Mouse (Mus musculus) cerebellum, postnatal 36 days (tissue): ENCODE measurements at regions not wholly inside any gene's neighbourhood (a gene's known extent, or its start where the extent isn't known, plus 50 kb on each side); places are given as distances from the start of the nearest gene placed in this dataset.

Experiments
- DNase-seq, 2 experiments: peaks; one replicate each; pipeline ENCODE4 v3.0.0; 2021 to 2022; ENCODE audit warnings: mixed read lengths in 2 of 2

GRCm38 (mm10) chr11:71976724-71977481, 60.4 kb downstream of the Aipl1 start:
- no peak for DNase-seq

- no peak for DNase-seq
Observed at GRCm38 (mm10) chr11:71971351-71971750, 66.0 kb downstream of the Aipl1 start.

GRCm38 (mm10) chr11:71962306-71962705, 75.0 kb downstream of the Aipl1 start:
- DNase-seq = no peak

- DNase-seq = no peak
Observed at GRCm38 (mm10) chr11:71952533-71952932, 84.8 kb downstream of the Aipl1 start.

GRCm38 (mm10) chr11:71947161-71947560, 90.1 kb downstream of the Aipl1 start:
- DNase-seq = no peak

- DNase-seq = no peak
Observed at GRCm38 (mm10) chr11:71945098-71945413, 92.3 kb downstream of the Aipl1 start.

- DNase-seq = no peak
Observed at GRCm38 (mm10) chr11:71944398-71945097, 92.8 kb downstream of the Aipl1 start.

GRCm38 (mm10) chr11:71943512-71943911, 93.8 kb downstream of the Aipl1 start:
- no peak for DNase-seq

GRCm38 (mm10) chr11:71939066-71939465, 98.2 kb downstream of the Aipl1 start:
- peak; percentile 84 to 87 for DNase-seq

- no peak for DNase-seq
Observed at GRCm38 (mm10) chr11:71937108-71937507, 100.2 kb downstream of the Aipl1 start.

GRCm38 (mm10) chr11:71929716-71930488, 107.4 kb downstream of the Aipl1 start:
- DNase-seq = no peak

GRCm38 (mm10) chr11:71914665-71915064, 122.6 kb downstream of the Aipl1 start:
- peak in 1 of 2 experiments; percentile 18 for DNase-seq

- DNase-seq = no peak
Observed at GRCm38 (mm10) chr11:71912626-71913025, 124.7 kb downstream of the Aipl1 start.

GRCm38 (mm10) chr11:71911284-71911683, 126.0 kb downstream of the Aipl1 start:
- no peak for DNase-seq

GRCm38 (mm10) chr11:71908616-71909015, 128.7 kb downstream of the Aipl1 start:
- no peak for DNase-seq

GRCm38 (mm10) chr11:71903020-71903410, 134.3 kb downstream of the Aipl1 start:
- no peak for DNase-seq

GRCm38 (mm10) chr11:71902304-71903019, 134.8 kb downstream of the Aipl1 start:
- DNase-seq = peak; percentile 68 to 72

GRCm38 (mm10) chr11:71900816-71901215, 136.5 kb downstream of the Aipl1 start:
- DNase-seq = peak; percentile 48 to 57

- no peak for DNase-seq
Observed at GRCm38 (mm10) chr11:71897551-71897950, 139.8 kb downstream of the Aipl1 start.

- DNase-seq = no peak
Observed at GRCm38 (mm10) chr11:71897141-71897540, 140.2 kb downstream of the Aipl1 start.

- DNase-seq = no peak
Observed at GRCm38 (mm10) chr11:71891181-71891580, 141.5 kb downstream of the Wscd1 start.

- no peak for DNase-seq
Observed at GRCm38 (mm10) chr11:71889161-71889560, 139.4 kb downstream of the Wscd1 start.

- DNase-seq = no peak
Observed at GRCm38 (mm10) chr11:71887211-71887610, 137.5 kb downstream of the Wscd1 start.
